Mouse (Mus musculus) left cerebral cortex, adult 2 months (tissue): ENCODE measurements at regions not wholly inside any gene's neighbourhood (a gene's known extent, or its start where the extent isn't known, plus 50 kb on each side); places are given as distances from the start of the nearest gene placed in this dataset.

Source experiments
- DNase-seq, 2 experiments: peaks; one replicate each; pipeline ENCODE4 v3.0.0; 2021 to 2022; ENCODE audit warnings: low spot score in 2 of 2, mixed read lengths in 1 of 2; ENCODE audit errors: extremely low spot score in 1 of 2
- H3K27ac ChIP-seq: fragments of 200-600 bp; 2 replicates; pipeline ENCODE4 v1.8.1; 2022
- H3K4me3 ChIP-seq: fragments of 200-600 bp; 2 replicates; pipeline ENCODE4 v1.8.1; 2022
- CTCF ChIP-seq: fragments of 200-600 bp; IDR thresholded peaks from 2 replicates; pipeline ENCODE4 v1.8.1; 2022; ENCODE audit warnings: antibody characterized with exemption, mild to moderate bottlenecking, moderate library complexity
- intact Hi-C: fragments of 180-260 bp; cut with DNase I; formaldehyde crosslinking; loops from one replicate; pipeline ENCODE4 v1.15.1; 2025

DNA sequence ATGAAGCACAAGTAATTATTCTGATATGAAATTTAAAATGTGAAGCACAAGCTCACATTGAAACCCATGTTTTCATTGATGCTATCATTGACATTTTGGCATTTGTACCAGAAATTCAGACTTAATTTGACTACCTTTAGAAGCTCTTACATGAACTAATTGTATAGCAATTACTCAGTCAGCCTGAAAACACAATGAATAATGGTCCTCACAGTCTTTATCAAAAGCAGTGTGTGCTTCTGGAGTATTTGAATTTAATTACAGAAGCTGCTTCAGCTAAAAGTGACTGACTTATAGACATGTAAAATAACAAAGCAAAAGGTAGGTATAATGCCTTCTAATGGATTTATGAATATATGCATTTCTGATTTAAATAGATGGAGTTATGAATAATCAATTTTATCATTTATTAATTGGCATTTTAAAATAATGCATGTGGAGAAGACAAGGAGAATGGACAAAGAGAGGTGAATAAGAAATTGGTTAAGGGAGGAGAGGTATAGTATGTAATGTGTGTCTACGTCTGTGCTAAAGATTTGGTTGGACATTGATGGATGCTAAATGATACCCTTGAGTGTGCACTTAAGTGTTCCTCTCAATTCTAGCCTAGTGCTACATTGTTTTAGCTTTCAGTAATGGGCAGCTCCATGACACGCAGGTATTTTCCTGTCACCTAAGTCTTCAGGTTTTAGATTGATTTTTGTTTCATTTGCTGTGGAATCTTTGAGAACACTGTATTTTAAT lies 803.2 kb upstream of the Frg1 start:
- intact Hi-C loops: loop anchor here (5.0 kb wide), 1 partner anchor 648 kb away; no protein-coding TSS in a partner anchor
- no peak overlapping the region for H3K4me3 ChIP-seq
- no peak for TF ChIP-seq CTCF
- no peak overlapping the region for H3K27ac ChIP-seq
- no peak for DNase-seq

DNA sequence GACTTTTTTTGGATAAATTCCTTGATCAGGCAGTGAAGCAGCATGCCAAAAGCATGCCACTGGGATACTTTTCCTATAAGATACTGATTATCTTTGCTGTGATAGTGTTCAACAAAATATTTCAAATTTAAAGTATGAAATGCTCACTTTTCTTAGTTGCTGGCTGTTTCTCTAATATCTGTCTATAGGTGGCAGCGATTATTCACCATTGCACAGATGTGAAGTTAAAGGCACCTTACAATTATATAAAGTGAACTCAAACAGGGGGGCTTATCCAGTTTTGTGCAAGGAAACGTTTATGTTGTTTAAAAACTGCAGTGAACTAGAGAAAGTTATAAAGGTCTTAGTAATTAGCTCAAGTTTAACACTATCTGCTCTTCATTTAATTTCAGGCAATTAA lies 794.1 kb upstream of the Frg1 start:
- TF ChIP-seq CTCF: peak; percentile 28
- DNase-seq: no peak
- intact Hi-C loops: no loop called here
- Histone ChIP-seq H3K4me3 (no peak overlapping the region), H3K27ac (no peak overlapping the region)

DNA sequence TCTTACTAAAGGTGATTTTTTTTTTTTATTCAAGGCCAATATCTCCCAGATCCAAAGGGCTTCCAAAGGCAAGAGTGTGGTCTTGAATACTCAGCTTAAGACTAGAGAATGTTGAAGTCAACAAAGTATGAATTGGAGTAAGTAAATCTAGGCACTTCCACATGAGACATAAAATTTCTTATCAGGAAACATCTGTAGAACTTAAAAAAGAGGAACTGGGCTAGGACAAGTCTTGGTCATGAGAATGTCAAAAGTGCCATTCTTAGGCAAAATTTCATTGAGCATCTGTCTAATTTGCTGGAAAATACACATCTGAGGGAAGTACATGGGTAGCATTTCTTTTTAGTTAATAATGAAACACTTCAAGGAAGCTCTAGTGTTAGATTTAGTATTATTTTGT lies 793.1 kb upstream of the Frg1 start:
- TF ChIP-seq CTCF: no peak
- H3K27ac ChIP-seq: no peak overlapping the region
- no peak for DNase-seq
- intact Hi-C loops: no loop called here
- H3K4me3 ChIP-seq: no peak overlapping the region

- H3K4me3 ChIP-seq: no peak overlapping the region
- no peak for DNase-seq
- no peak for TF ChIP-seq CTCF
- intact Hi-C loops: no loop called here
- no peak overlapping the region for H3K27ac ChIP-seq
These were observed 780.4 kb upstream of the Frg1 start for GRCm38 (mm10) chr8:42197257-42197656.

DNA sequence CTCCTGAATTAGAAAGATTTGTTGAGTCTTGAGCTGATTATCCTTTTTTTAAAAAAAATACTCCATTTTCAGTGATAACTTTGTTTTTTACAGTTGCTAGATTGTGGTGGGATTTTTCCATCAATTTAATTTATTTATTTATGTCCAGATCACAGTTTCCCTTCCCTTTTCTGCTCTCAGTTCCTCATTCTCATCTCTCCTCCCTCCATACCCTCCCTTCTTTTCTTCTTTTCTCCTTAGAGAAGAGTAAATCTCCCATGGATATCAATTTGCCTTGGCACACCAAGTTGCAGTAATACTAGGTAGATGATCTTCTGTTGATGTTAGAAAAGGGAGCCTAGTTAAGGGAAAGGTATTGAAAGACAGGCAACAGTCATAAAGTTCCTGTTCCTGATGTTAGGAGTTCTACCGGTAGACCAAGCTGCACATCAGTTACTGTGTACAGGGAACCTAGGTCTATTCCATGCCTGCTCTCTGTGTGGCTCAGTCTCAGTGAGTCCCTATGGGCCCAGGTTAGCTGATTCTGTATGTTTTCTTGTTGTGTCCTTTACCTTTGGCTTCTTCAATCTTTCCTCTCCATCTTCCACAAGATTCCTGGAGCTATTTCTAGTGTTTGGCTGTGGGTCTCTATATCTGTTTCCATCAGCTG lies 777.2 kb upstream of the Frg1 start:
- intact Hi-C loops: no loop called here
- no peak for DNase-seq
- no peak for TF ChIP-seq CTCF
- no peak overlapping the region for H3K4me3 ChIP-seq
- no peak overlapping the region for H3K27ac ChIP-seq

- Histone ChIP-seq H3K4me3 (no peak overlapping the region), H3K27ac (no peak overlapping the region)
- intact Hi-C loops: no loop called here
- no peak for DNase-seq
- TF ChIP-seq CTCF: no peak
These were observed 770.2 kb upstream of the Frg1 start for GRCm38 (mm10) chr8:42187083-42187482.

- H3K27ac ChIP-seq: no peak overlapping the region
- TF ChIP-seq CTCF: no peak
- no peak overlapping the region for H3K4me3 ChIP-seq
- no peak for DNase-seq
- intact Hi-C loops: no loop called here
These were observed 766.5 kb upstream of the Frg1 start for GRCm38 (mm10) chr8:42183288-42183878.

GRCm38 (mm10) chr8:42162441-42162840 lies 745.6 kb upstream of the Frg1 start:
- TF ChIP-seq CTCF: no peak
- no peak overlapping the region for H3K27ac ChIP-seq
- DNase-seq: no peak
- H3K4me3 ChIP-seq: no peak overlapping the region
- intact Hi-C loops: no loop called here

DNA sequence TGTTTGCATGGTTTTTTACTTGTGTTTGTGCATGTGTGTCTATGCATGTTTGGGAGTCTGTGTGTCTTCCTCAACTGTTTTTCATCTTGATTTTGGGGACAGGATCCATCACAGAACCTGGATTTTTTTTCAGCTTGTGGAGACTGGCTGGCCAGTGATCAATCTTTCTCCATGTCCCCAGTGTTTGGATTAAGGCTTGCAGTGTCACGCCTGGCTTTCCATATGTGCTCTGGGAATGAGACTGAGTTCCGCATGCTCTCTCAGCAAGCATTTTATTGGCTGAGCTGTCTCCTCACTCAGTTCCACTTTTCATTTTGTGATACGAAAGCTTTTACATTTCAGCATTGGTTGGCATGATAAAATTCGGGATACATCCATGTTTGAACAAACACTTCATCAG lies 740.1 kb upstream of the Frg1 start:
- no peak for DNase-seq
- intact Hi-C loops: no loop called here
- H3K27ac ChIP-seq: no peak overlapping the region
- H3K4me3 ChIP-seq: no peak overlapping the region
- TF ChIP-seq CTCF: no peak

DNA sequence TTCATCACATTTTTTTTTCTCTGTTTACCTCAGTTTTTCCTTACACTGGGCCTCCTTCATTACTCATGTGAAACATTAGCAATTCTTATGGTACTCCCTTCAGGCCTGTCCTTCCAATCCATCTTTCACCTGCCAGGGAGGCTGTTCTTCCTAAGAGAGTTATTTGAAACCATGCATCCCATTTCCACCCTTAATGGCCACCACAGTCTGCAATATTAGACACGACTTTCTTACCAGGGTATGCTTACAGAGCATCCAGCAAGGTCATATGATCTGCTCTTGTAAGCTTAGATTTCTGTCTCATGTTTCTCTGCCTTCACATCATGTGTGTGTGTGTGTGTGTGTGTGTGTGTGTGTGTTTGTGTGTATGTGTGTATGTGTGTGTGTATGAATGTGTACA lies 739.7 kb upstream of the Frg1 start:
- intact Hi-C loops: no loop called here
- DNase-seq: no peak
- H3K27ac ChIP-seq: no peak overlapping the region
- no peak for TF ChIP-seq CTCF
- no peak overlapping the region for H3K4me3 ChIP-seq

- H3K4me3 ChIP-seq: no peak overlapping the region
- intact Hi-C loops: no loop called here
- no peak for TF ChIP-seq CTCF
- no peak overlapping the region for H3K27ac ChIP-seq
- no peak for DNase-seq
These were observed 727.8 kb upstream of the Frg1 start for GRCm38 (mm10) chr8:42144685-42145084.

GRCm38 (mm10) chr8:42144220-42144619 lies 727.3 kb upstream of the Frg1 start:
- TF ChIP-seq CTCF: no peak
- H3K27ac ChIP-seq: no peak overlapping the region
- H3K4me3 ChIP-seq: no peak overlapping the region
- intact Hi-C loops: no loop called here
- DNase-seq: no peak
